Mouse (Mus musculus): ENCODE data around the gene Hnrnpab. TPM values are rescaled to one million over a fixed set of nuclear protein-coding genes. Genes with fewer than 3 reads are reported as not detected.
"Not testable (repeated sequence)": the region's sequence is repeated elsewhere in the genome, so short reads cannot be mapped to it uniquely, and the experiment has no call there.

The Hnrnpab gene
- polyA plus RNA-seq, 1 experiment from 2014 or later, result 282 TPM

DNA sequence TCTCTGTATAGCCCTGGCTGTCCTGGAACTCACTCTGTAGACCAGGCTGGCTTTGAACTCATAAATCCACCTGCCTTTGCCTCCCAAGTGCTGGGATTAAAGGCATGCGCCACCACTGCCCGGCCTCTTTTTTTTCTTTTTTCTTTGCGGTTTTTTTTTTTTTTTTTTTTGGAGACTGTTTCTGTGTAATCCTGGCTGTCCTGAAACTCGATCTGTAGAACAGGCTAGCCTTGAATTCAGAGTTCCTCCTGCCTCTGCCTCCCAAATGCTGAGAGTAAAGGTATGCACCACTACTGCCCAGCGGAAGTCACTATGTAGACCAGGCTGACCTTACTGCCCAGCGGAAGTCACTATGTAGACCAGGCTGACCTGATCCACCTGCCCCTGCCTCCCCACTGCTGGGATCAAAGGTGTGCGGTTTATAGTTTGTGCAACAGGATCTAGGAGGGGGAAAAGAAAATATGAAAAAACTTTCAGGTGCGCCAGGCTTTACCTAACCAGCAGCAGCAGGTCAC is 12.3 kb upstream of the Hnrnpab start:
- Histone ChIP-seq H3K9me3 (no peaks in the 10 kb centered on the region), H3K4me3 (peak overlapping the region; percentile 91), H3K36me3 (peaks cover 28% of the 10 kb centered on the region), H3K4me2 (peak overlapping the region; percentile 90), H3K27me3 (replicated peaks) (no peaks in the 10 kb centered on the region), H3K4me1 (peaks cover 39% of the 10 kb centered on the region), H3K27ac (replicated peaks) (0 out of 2 replicates have a peak overlapping the region, but pooled peaks have one; percentile 24), H3K9ac (peak overlapping the region; percentile 72)
- no peak for ATAC-seq (ENCODE audit: extremely low read depth, insufficient number of reproducible peaks, low FRiP score, low TSS enrichment)
- 40% methylated on average over 8 of the region's 8 CpGs for WGBS

GRCm38 (mm10) chr11:51617693-51618092 is 11.0 kb upstream of the Hnrnpab start:
- H3K4me3 ChIP-seq, result no peak overlapping the region
- WGBS, result 5% methylated on average over 4 of the region's 4 CpGs

DNA sequence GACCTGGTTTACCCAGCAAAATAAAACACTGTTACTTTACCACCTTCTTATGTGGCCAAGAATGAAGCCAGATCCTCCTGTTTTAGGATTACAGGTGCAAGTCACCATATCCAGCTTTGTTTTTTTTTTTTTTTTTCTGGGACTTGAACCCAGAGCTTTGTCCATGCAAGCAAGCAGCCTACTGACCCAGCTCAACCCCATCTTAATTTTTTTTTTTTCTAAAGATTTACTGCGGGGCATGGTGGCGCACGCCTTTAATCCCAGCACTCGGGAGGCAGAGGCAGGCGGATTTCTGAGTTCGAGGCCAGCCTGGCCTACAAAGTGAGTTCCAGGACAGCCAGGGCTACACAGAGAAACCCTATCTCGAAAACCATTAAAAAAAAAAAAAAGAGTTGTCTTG is 9.5 kb upstream of the Hnrnpab start:
- not testable (repeated sequence) for H3K36me3 ChIP-seq; H3K27me3 ChIP-seq (replicated peaks); ATAC-seq (ENCODE audit: extremely low read depth, insufficient number of reproducible peaks, low FRiP score, low TSS enrichment); H3K27ac ChIP-seq (replicated peaks); H3K9me3 ChIP-seq
- Histone ChIP-seq H3K4me3 (peak overlapping the region; percentile 52), H3K4me1 (peaks cover 32% of the 10 kb centered on the region), H3K9ac (peak overlapping the region; percentile 83), H3K4me2 (peak overlapping the region; percentile 81)
- WGBS, result 93% methylated on average over 7 of the region's 7 CpGs

More at GRCm38 (mm10) chr11:51617693-51618092, 11.0 kb upstream of the Hnrnpab start:
- Histone ChIP-seq H3K27me3 (replicated peaks) (no peaks in the 10 kb centered on the region), H3K4me2 (no peak overlapping the region), H3K9ac (no peak overlapping the region), H3K9me3 (no peaks in the 10 kb centered on the region), H3K36me3 (peaks cover 16% of the 10 kb centered on the region), H3K4me1 (peaks cover 39% of the 10 kb centered on the region), H3K27ac (replicated peaks) (no peak overlapping the region)
- ATAC-seq (ENCODE audit: extremely low read depth, insufficient number of reproducible peaks, low FRiP score, low TSS enrichment), result no peak

DNA sequence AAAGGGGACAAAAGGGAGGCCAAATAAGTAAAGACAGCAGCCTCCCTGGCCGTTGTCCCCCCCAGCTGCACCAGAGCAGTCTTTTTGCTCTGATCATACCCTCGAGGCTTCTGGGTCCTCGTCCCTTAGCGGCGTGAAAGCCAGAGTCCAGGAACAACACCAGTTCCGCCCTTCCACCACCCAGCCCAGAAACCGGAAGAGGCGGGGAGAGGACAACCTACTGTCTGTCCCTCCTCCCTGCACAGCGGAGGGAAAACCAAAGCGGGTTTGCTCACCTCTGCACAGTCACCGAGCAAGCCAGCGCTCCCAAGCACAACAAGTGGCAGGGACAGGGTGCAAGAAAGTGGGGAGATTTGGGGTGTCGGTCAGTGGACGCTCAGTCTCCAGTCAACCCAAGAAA is 9.0 kb upstream of the Hnrnpab start:
- 2% methylated on average over 14 of the region's 14 CpGs for WGBS
- Histone ChIP-seq H3K4me2 (peak overlapping the region; percentile 81), H3K4me3 (peak overlapping the region; percentile 52), H3K36me3 (no peaks in the 10 kb centered on the region), H3K9ac (peak overlapping the region; percentile 83), H3K27me3 (replicated peaks) (no peaks in the 10 kb centered on the region), H3K4me1 (peaks cover 27% of the 10 kb centered on the region), H3K27ac (replicated peaks) (peak overlapping the region; percentile 84), H3K9me3 (no peaks in the 10 kb centered on the region)
- ATAC-seq (ENCODE audit: extremely low read depth, insufficient number of reproducible peaks, low FRiP score, low TSS enrichment), result 0 out of 2 replicates have a peak, but pooled peaks have one; percentile 51

DNA sequence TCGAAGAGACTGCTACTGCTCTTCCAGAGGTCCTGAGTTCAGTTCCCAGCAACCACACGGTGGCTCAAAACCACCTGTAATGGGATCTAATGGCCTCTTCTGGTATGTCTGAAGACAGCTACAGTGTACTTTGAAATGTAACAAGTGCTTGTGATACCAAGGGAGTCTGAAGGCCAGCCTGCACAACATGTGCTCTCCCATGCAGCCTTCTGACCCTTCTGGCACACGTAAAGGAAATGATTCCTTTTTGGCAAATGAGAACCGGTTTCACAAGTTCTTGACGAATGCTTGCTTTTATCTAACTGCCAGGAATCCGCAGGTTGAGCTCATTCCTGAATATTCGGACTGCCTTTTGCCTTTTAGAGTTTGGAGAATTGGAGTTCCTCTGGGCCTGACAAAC is 8.5 kb upstream of the Hnrnpab start:
- ATAC-seq (ENCODE audit: extremely low read depth, insufficient number of reproducible peaks, low FRiP score, low TSS enrichment), result no peak
- peak overlapping the region; percentile 52 for H3K4me3 ChIP-seq

DNA sequence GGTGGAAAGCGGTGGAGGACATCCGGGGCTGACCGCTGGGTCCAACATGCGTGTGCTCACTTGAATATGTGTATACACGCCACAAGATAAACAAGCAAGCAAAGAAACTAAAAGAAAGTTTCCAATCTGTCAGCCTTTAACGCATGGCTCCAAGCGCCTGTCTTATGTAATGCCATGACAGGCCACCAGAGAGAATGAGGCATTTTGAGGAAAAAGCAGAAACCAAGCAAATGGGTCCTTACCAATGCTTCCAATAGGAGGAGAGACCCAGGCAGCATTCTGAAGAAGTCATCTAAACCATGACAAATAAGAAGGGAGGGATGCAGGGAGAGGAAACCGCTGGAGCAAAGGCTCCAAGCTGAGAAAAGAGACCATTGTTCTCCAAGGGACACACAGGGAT is 7.6 kb upstream of the Hnrnpab start:
- no peaks in the 10 kb centered on the region for H3K36me3 ChIP-seq
- ATAC-seq (ENCODE audit: extremely low read depth, insufficient number of reproducible peaks, low FRiP score, low TSS enrichment), result no peak
- H3K4me1 ChIP-seq, result peaks cover 20% of the 10 kb centered on the region
- 77% methylated on average over 8 of the region's 8 CpGs for WGBS
- no peak overlapping the region for H3K4me3 ChIP-seq
- H3K9me3 ChIP-seq, result no peaks in the 10 kb centered on the region
- H3K27ac ChIP-seq (replicated peaks), result no peak overlapping the region
- no peak overlapping the region for H3K9ac ChIP-seq
- no peak overlapping the region for H3K4me2 ChIP-seq
- H3K27me3 ChIP-seq (replicated peaks), result no peaks in the 10 kb centered on the region

More for the DNA sequence above, 8.5 kb upstream of the Hnrnpab start:
- H3K36me3 ChIP-seq, result no peaks in the 10 kb centered on the region
- H3K4me1 ChIP-seq, result peaks cover 22% of the 10 kb centered on the region
- H3K9ac ChIP-seq, result peak overlapping the region; percentile 83
- peak overlapping the region; percentile 81 for H3K4me2 ChIP-seq
- no peaks in the 10 kb centered on the region for H3K27me3 ChIP-seq (replicated peaks)
- H3K9me3 ChIP-seq, result no peaks in the 10 kb centered on the region
- 37% methylated on average over 7 of the region's 7 CpGs for whole genome bisulfite sequencing
- peak overlapping the region; percentile 84 for H3K27ac ChIP-seq (replicated peaks)

- not testable (repeated sequence) for H3K27me3 ChIP-seq (replicated peaks); ATAC-seq (ENCODE audit: extremely low read depth, insufficient number of reproducible peaks, low FRiP score, low TSS enrichment); H3K36me3 ChIP-seq; H3K4me2 ChIP-seq; H3K27ac ChIP-seq (replicated peaks); H3K9me3 ChIP-seq; H3K9ac ChIP-seq; H3K4me3 ChIP-seq
- 73% methylated on average over 5 of the region's 5 CpGs for whole genome bisulfite sequencing
- H3K4me1 ChIP-seq, result peaks cover 17% of the 10 kb centered on the region
Observed at GRCm38 (mm10) chr11:51609940-51610339, 3.3 kb upstream of the Hnrnpab start.

DNA sequence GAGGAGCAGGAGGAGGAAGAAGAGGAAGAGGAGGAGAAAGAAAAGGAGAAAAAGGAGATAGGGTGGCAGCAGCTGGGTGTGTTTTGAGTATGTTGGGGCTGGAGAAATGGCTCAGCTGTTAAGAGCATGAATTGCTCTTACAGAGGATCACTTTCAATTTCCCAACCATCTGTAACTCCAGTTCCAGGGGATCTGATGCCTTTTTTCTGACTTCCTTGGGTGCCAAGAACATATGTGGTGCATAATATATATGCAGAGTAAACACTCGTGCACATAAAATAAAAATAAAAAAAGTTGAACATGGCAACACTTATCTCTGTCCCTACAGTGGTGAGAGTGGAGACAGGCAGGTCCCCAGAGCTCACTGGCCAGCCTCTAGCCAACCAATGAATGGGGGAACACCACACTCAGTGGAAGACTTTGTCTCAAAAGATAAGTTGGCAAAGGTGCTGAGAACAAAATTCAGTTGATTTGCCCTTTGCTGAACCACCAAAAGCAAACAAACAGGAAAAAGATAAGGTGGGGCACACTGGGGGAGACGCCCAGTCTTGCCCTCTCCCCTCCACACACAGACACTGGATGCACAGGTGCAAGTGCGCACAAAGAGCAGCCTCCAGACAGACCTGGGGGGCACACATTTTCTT is 2.7 kb upstream of the Hnrnpab start:
- Histone ChIP-seq H3K27ac (replicated peaks) (no peak overlapping the region), H3K4me1 (peaks cover 18% of the 10 kb centered on the region), H3K36me3 (peaks cover 12% of the 10 kb centered on the region), H3K9ac (no peak overlapping the region), H3K4me3 (no peak overlapping the region), H3K4me2 (no peak overlapping the region), H3K27me3 (replicated peaks) (no peaks in the 10 kb centered on the region), H3K9me3 (no peaks in the 10 kb centered on the region)
- 61% methylated on average over 3 of the region's 3 CpGs for WGBS
- ATAC-seq (ENCODE audit: extremely low read depth, insufficient number of reproducible peaks, low FRiP score, low TSS enrichment), result no peak

DNA sequence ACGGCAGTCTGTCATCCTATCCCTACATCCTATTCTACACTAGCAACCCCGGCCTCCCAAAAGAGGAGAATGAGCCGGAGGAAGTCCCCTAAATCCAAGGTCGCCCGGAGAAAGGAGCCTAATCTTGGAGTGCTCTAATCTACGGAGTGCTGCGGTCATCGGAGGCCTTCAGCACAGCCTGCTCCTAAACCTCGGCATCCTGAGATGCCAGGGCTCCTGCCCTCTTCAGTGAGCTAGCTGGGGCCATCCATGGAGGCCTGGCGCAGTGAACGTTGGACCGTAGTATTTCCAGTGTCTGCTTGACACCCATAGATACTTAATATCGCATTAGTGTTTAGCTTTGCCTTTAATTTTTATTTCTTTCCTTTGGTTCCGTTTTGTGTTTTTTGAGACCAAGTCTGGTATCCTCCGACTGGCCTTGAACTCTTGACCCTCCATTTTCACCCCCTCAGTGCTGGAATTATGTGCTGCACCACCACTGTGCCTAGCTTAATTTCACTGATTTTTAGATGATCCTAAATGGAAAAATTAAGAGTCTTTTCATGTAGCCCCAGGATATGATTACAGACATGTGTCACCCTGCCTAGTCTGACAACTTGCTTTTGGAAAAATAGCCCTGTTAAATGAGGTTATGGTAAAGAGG is 570 bp upstream of the Hnrnpab start:
- Histone ChIP-seq H3K4me3 (peak overlapping the region; percentile 96), H3K9me3 (no peaks in the 10 kb centered on the region), H3K36me3 (peaks cover 34% of the 10 kb centered on the region), H3K27me3 (replicated peaks) (no peaks in the 10 kb centered on the region), H3K9ac (peak overlapping the region; percentile 100), H3K4me2 (peak overlapping the region; percentile 98), H3K4me1 (peaks cover 40% of the 10 kb centered on the region), H3K27ac (replicated peaks) (peak overlapping the region; percentile 82)
- WGBS, result 10% methylated on average over 15 of the region's 15 CpGs
- ATAC-seq (ENCODE audit: extremely low read depth, insufficient number of reproducible peaks, low FRiP score, low TSS enrichment), result no peak; the same call in 1 of the 2 replicates

DNA sequence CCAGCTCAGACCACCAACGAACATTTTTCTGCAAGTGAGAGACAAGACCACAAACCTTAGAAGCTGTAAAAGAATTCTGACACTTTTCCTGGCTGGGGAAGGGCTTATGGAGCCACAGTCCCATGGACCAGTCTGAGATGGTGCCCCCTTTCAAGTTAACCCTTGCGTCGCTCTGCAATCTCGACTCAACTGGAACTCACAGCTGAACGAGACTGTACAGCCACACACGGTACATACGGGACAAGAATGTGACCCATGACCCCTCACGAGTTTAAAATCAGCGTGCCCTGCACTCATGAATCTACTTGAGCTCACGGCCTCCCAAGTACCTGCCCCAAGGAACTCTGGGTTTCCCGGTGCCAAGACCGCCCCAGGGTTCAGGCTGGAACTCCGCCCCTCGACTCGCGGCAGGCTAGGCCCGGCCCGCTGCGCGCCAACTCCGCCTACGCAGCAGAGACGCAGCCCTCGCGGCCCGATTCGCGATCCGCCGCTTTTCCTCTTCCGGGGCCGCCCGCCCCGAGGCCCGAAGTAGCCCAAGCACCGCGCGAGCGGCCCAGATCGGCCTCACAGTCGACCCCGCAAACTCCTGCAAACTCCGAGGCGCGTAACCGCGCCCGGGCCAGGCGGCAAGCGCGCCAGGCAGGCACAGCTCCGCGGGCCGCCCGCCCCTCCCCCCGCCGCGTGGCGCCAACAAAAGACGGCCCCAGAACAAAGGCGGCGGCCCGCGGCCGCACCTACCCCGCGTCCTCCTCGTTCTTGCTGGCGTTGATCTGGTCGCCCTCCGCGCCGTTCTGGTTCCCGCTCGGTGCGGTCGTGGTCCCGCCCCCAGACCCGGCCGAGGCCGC is 823 bp downstream of the Hnrnpab start:
- under 1% methylated on average over 80 of the region's 81 CpGs for WGBS
- H3K36me3 ChIP-seq, result peaks cover 48% of the 10 kb centered on the region
- H3K4me3 ChIP-seq, result peak overlapping the region; percentile 96
- peak overlapping the region; percentile 100 for H3K9ac ChIP-seq
- H3K27ac ChIP-seq (replicated peaks), result peak overlapping the region; percentile 95
- peak overlapping the region; percentile 98 for H3K4me2 ChIP-seq
- H3K27me3 ChIP-seq (replicated peaks), result no peaks in the 10 kb centered on the region
- no peaks in the 10 kb centered on the region for H3K9me3 ChIP-seq
- peaks cover 46% of the 10 kb centered on the region for H3K4me1 ChIP-seq
- ATAC-seq (ENCODE audit: extremely low read depth, insufficient number of reproducible peaks, low FRiP score, low TSS enrichment), result peak; percentile 59

DNA sequence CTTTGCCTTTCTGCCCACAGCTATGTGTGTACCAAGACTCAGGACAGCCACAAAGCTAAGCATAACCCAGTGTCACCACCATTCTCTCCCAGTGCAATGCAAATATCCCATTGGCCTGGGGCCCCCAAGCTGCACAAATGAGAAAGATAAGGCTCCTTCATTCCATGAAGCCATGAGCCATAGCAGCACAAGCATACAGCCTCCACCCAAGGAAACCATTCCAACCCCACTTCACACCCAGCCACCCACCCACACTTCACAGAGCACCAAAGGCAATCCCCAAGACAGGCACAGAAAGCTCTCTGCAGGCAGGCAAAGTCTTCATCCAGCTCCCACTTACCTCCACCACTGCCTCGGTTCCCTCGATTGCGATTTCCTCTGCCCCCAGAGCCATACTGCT is 4.4 kb downstream of the Hnrnpab start:
- Histone ChIP-seq H3K9me3 (no peaks in the 10 kb centered on the region), H3K4me2 (no peak overlapping the region), H3K36me3 (peaks cover 84% of the 10 kb centered on the region), H3K9ac (peak overlapping the region; percentile 33; the same call in 1 of the 2 replicates), H3K27me3 (replicated peaks) (no peaks in the 10 kb centered on the region), H3K4me1 (peaks cover 42% of the 10 kb centered on the region), H3K4me3 (no peak overlapping the region), H3K27ac (replicated peaks) (no peak overlapping the region)
- 82% methylated on average over 3 of the region's 3 CpGs for WGBS
- no peak for ATAC-seq (ENCODE audit: extremely low read depth, insufficient number of reproducible peaks, low FRiP score, low TSS enrichment)
